Comparison of ENCODE assay signal across 1 mouse cellular context in genomic region chr15:8098774-8099749, GRCm38 (mm10).
TF ChIP-seq lines count a peak whose summit lies in the region.

TSS of gene Wdr70 (minus strand) at chr15:8099209.

TF ChIP-seq in MEL, 35 proteins besides CTCF, POLR2A, EP300 and RAD21 (continued from another document):
- peak; percentile 95; the same call in 1 of the 2 replicates for TF ChIP-seq GABPA (IDR thresholded peaks at IDR 0.05; ENCODE audit: low read depth, low read length)
- TF ChIP-seq E2F4 (IDR thresholded peaks at IDR 0.05; ENCODE audit: borderline replicate concordance, low read depth, low read length), result no peak
- peak; percentile 98 for TF ChIP-seq MYC (IDR thresholded peaks at IDR 0.05; ENCODE audit: low read depth, low read length)
- no peak; the same call in 1 of the 2 replicates for TF ChIP-seq ZMIZ1 (IDR thresholded peaks at IDR 0.05; ENCODE audit: low read depth, low read length)
- TF ChIP-seq HCFC1 (IDR thresholded peaks at IDR 0.05; ENCODE audit: low read depth, low read length), result peak; percentile 96
